Mouse (Mus musculus) CH12.LX (cell line): ENCODE data around the gene Ccdc80. TPM values are rescaled to one million over a fixed set of nuclear protein-coding genes. Genes with fewer than 3 reads are reported as not detected.

ENCODE experiments used
- DNase-seq: peaks from one replicate; pipeline ENCODE4 v3.0.0-alpha.2; 2013; ENCODE audit errors: extremely low read depth
- H3K27ac ChIP-seq: 2 replicates; pipeline ENCODE4 v1.5.1; 2012; ENCODE audit warnings: low read depth, mild to moderate bottlenecking, control low read depth, moderate library complexity; ENCODE audit not compliant: insufficient read depth
- H3K27me3 ChIP-seq: replicated peaks from 2 replicates; pipeline ENCODE3; 2012; ENCODE audit warnings: inconsistent platforms
- H3K36me3 ChIP-seq, 2 experiments: replicated peaks in 1 of 2; 2 replicates each; pipeline versions ENCODE3 to v1.6.1; 2012; ENCODE audit warnings: inconsistent platforms in 1 of 2, low read length in 1 of 2, mild to moderate bottlenecking in 1 of 2, mixed read lengths in 1 of 2, moderate library complexity in 1 of 2; ENCODE audit not compliant: control insufficient read depth in 1 of 2, insufficient read depth in 1 of 2
- H3K4me1 ChIP-seq, 2 experiments: 2 replicates each; pipeline ENCODE4 v1.6.1; 2012; ENCODE audit warnings: inconsistent platforms in 1 of 2, moderate library complexity in 1 of 2; ENCODE audit not compliant: insufficient read depth in 2 of 2, control insufficient read depth in 1 of 2
- H3K4me2 ChIP-seq: 2 replicates; pipeline ENCODE4 v1.6.1; 2012; ENCODE audit warnings: low read depth, mild to moderate bottlenecking, control low read depth; ENCODE audit not compliant: poor library complexity, insufficient read depth, severe bottlenecking
- H3K4me3 ChIP-seq, 3 experiments: fragments of 150-350 bp in 1 of 3; sonication (generic) in 1 of 3; replicated peaks in 1 of 3; 2 replicates each; pipeline versions ENCODE3 to v1.5.1; 2011 to 2012; ENCODE audit warnings: low read depth in 2 of 3, low read length in 2 of 3, mild to moderate bottlenecking in 2 of 3, moderate library complexity in 2 of 3, control low read depth in 1 of 3, improper control_type of control experiment in 1 of 3, inconsistent platforms in 1 of 3, mixed read lengths in 1 of 3; ENCODE audit not compliant: poor library complexity in 1 of 3
- H3K79me2 ChIP-seq: replicated peaks from 2 replicates; pipeline ENCODE4 v1.6.1; 2012; ENCODE audit warnings: mild to moderate bottlenecking, moderate library complexity; ENCODE audit not compliant: control insufficient read depth, poor library complexity, insufficient read depth, severe bottlenecking; ENCODE audit errors: extremely low read depth
- H3K9ac ChIP-seq: 2 replicates; pipeline ENCODE4 v1.6.1; 2012; ENCODE audit warnings: low read depth, mild to moderate bottlenecking, control low read depth, moderate library complexity; ENCODE audit not compliant: insufficient read depth
- H3K9me3 ChIP-seq: replicated peaks from 2 replicates; pipeline ENCODE3; 2012; ENCODE audit warnings: low read length, inconsistent platforms, mixed read lengths
- CHD1 ChIP-seq: IDR thresholded peaks from 2 replicates; pipeline ENCODE4 v1.6.1; 2012; ENCODE audit warnings: low read depth, low read length, improper control_type of control experiment, inconsistent platforms
- CHD2 ChIP-seq: IDR thresholded peaks from 2 replicates; pipeline ENCODE4 v1.6.1; 2011; ENCODE audit warnings: low read length, improper control_type of control experiment
- CTCF ChIP-seq, 2 experiments: IDR thresholded peaks in 1 of 2; conservative IDR thresholded peaks in 1 of 2; 2 replicates each; pipeline ENCODE4 v1.5.1; 2011 to 2012; ENCODE audit warnings: low read depth in 2 of 2, low read length in 2 of 2, improper control_type of control experiment in 1 of 2, inconsistent platforms in 1 of 2, mild to moderate bottlenecking in 1 of 2, moderate library complexity in 1 of 2
- E2F4 ChIP-seq: IDR thresholded peaks from 2 replicates; pipeline ENCODE4 v1.6.1; 2011; ENCODE audit warnings: low read depth, low read length, improper control_type of control experiment; ENCODE audit not compliant: insufficient replicate concordance
- ETS1 ChIP-seq: conservative IDR thresholded peaks from 2 replicates; pipeline ENCODE4 v1.6.1; 2012; ENCODE audit warnings: low read depth, mild to moderate bottlenecking, inconsistent platforms, low read length, improper control_type of control experiment, moderate library complexity
- HCFC1 ChIP-seq: IDR thresholded peaks from 2 replicates; pipeline ENCODE4 v1.6.1; 2012; ENCODE audit warnings: low read depth, mild to moderate bottlenecking, inconsistent platforms, low read length, improper control_type of control experiment
- JUND ChIP-seq: conservative IDR thresholded peaks from 2 replicates; pipeline ENCODE4 v1.6.1; 2011; ENCODE audit warnings: low read depth, low read length, improper control_type of control experiment
- KAT2A ChIP-seq: IDR thresholded peaks from 2 replicates; pipeline ENCODE4 v1.6.1; 2012; ENCODE audit warnings: low read length, improper control_type of control experiment, inconsistent platforms; ENCODE audit not compliant: insufficient replicate concordance
- MAFK ChIP-seq: IDR thresholded peaks from 2 replicates; pipeline ENCODE4 v1.6.1; 2011; ENCODE audit warnings: low read length, improper control_type of control experiment; ENCODE audit not compliant: insufficient replicate concordance
- MAX ChIP-seq: IDR thresholded peaks from 2 replicates; pipeline ENCODE4 v1.6.1; 2011; ENCODE audit warnings: low read length, improper control_type of control experiment
- MAZ ChIP-seq: IDR thresholded peaks from 2 replicates; pipeline ENCODE4 v1.6.1; 2012; ENCODE audit warnings: low read depth, mild to moderate bottlenecking, inconsistent platforms, low read length, improper control_type of control experiment, moderate library complexity
- MXI1 ChIP-seq: IDR thresholded peaks from 2 replicates; pipeline ENCODE4 v1.6.1; 2011; ENCODE audit warnings: mild to moderate bottlenecking, low read depth, low read length, improper control_type of control experiment
- MYC ChIP-seq: IDR thresholded peaks from 2 replicates; pipeline ENCODE4 v1.6.1; 2011; ENCODE audit warnings: low read depth, mild to moderate bottlenecking, improper control_type of control experiment, low read length
- NELFE ChIP-seq: IDR thresholded peaks from 2 replicates; pipeline ENCODE4 v1.6.1; 2011; ENCODE audit warnings: low read depth, low read length, improper control_type of control experiment
- PAX5 ChIP-seq: IDR thresholded peaks from 2 replicates; pipeline ENCODE4 v1.6.1; 2012; ENCODE audit warnings: low read length, inconsistent platforms, mixed read lengths
- RAD21 ChIP-seq: IDR thresholded peaks from 2 replicates; pipeline ENCODE4 v1.6.1; 2011; ENCODE audit warnings: low read depth, mild to moderate bottlenecking, low read length, improper control_type of control experiment, moderate library complexity
- SIN3A ChIP-seq: IDR thresholded peaks from 2 replicates; pipeline ENCODE4 v1.6.1; 2012; ENCODE audit warnings: low read length, improper control_type of control experiment, inconsistent platforms
- TBP ChIP-seq: conservative IDR thresholded peaks from 2 replicates; pipeline ENCODE4 v1.6.1; 2011; ENCODE audit warnings: low read depth, low read length, improper control_type of control experiment
- TCF12 ChIP-seq: IDR thresholded peaks from 2 replicates; pipeline ENCODE4 v1.6.1; 2014; ENCODE audit warnings: low read depth, mild to moderate bottlenecking, inconsistent platforms, low read length, improper control_type of control experiment
- UBTF ChIP-seq: IDR thresholded peaks from 2 replicates; pipeline ENCODE4 v1.6.1; 2012; ENCODE audit warnings: low read depth, mild to moderate bottlenecking, inconsistent platforms, low read length, improper control_type of control experiment, moderate library complexity
- ZC3H11A ChIP-seq: IDR thresholded peaks from 2 replicates; pipeline ENCODE4 v1.6.1; 2012; ENCODE audit warnings: low read depth, mild to moderate bottlenecking, inconsistent platforms, low read length, improper control_type of control experiment
- ZKSCAN1 ChIP-seq: IDR thresholded peaks from 2 replicates; pipeline ENCODE4 v1.6.1; 2012; ENCODE audit warnings: low read depth, inconsistent platforms, low read length, improper control_type of control experiment, borderline replicate concordance
- dilution Hi-C: fragments of 300-500 bp; cut with MboI; formaldehyde crosslinking; loops from 2 replicates; pipeline ENCODE4 v1.14.3; 2020; ENCODE audit warnings: low sequenced_read_pairs; ENCODE audit not compliant: extremely low pct_unique_long_range_greater_than_20kb, extremely low pct_ligation_motif_present
- in situ Hi-C: fragments of 300-500 bp; cut with MboI; formaldehyde crosslinking; loops from 3 replicates; pipeline ENCODE4 v1.14.3; 2019; ENCODE audit warnings: low sequenced_read_pairs, low pct_ligation_motif_present, low pct_unique_long_range_greater_than_20kb, mixed read lengths
- polyA plus RNA-seq: library from polyadenylated mRNA; unstranded; fragments of >175 nt; gene quantifications from 2 replicates; pipeline ENCODE4 v1.2.1, GENCODE M21; 2012; ENCODE audit warnings: low read depth; ENCODE audit not compliant: insufficient read length
- total RNA-seq, 2 experiments: library from RNA; depleted of rRNA; stranded (reverse); fragments of 300-350 nt in 1 of 2; fragments of >200 nt in 1 of 2; gene quantifications; 2 replicates each; pipeline ENCODE4 v1.2.3; 2012 to 2014

Ccdc80 gene
- total and polyA plus RNA-seq, 3 experiments, result 3.9 to 9.5 (median 6.1) TPM

- dilution Hi-C loops, result no loop called here
- H3K27me3 ChIP-seq, result no peaks in the 10 kb centered on the region
- DNase-seq, result no peak
- H3K36me3 ChIP-seq, result peaks cover 58 to 82% of the 10 kb centered on the region in 2 experiments
- in situ Hi-C loops, result no loop called here
- H3K4me1 ChIP-seq, result peaks cover 0 to 12% of the 10 kb centered on the region in 2 experiments; a peak in 2 of 4 replicates
- no peak for TF ChIP-seq SIN3A
- no peak for TF ChIP-seq UBTF
- no peak for TF ChIP-seq NELFE
- no peak for TF ChIP-seq TCF12
- H3K79me2 ChIP-seq, result no peaks in the 10 kb centered on the region
- no peak overlapping the region for H3K4me3 ChIP-seq
- H3K4me2 ChIP-seq, result no peak overlapping the region
- no peak overlapping the region for H3K9ac ChIP-seq
- H3K9me3 ChIP-seq, result no peaks in the 10 kb centered on the region
- H3K27ac ChIP-seq, result no peak overlapping the region
Observed at GRCm38 (mm10) chr16:45148488-45149082, 55.4 kb downstream of the Ccdc80 start.

DNA sequence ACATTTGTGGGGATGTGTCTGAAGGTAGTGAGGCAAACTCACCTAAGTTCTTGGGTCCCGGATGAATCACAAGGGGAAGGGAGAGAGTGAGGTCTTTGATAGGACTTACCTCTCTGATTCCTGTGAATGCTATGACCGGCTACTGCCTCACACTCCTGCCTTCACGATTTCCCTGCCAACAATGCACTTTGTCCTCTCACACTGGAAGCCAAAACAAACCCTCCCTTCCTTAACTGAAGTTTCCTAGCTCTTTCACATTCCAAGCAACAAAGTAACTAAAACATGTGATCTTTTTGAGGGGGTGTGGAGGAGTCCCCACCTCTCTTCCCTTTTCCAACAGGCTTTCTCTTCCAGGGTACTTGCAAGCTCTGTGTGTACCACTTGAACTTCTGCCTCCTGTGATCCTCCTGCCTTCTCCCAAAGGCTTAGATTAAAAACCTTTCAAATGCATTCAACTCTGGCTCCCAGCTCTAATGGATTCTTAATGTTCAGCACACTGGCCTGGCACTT lies 61.6 kb downstream of the Ccdc80 start:
- in situ Hi-C loops (no loop called here), dilution Hi-C loops (no loop called here)
- Histone ChIP-seq H3K79me2 (peaks cover 6% of the 10 kb centered on the region), H3K4me3 (no peak overlapping the region), H3K27ac (no peak overlapping the region), H3K4me1 (peaks cover 0 to 16% of the 10 kb centered on the region in 2 experiments; a peak in 2 of 4 replicates), H3K36me3 (peaks cover 21 to 60% of the 10 kb centered on the region in 2 experiments), H3K4me2 (no peak overlapping the region), H3K9ac (no peak overlapping the region), H3K9me3 (no peaks in the 10 kb centered on the region), H3K27me3 (no peaks in the 10 kb centered on the region)
- DNase-seq, result no peak
- no peak for TF ChIP-seq CTCF (conservative IDR thresholded peaks at IDR 0.05 in 1 of 2, IDR thresholded peaks at IDR 0.05 in 1 of 2; ENCODE audit: low read depth in 2 of 2, low read length in 2 of 2)
- TF ChIP-seq KAT2A, result no peak
- no peak for TF ChIP-seq E2F4
- TF ChIP-seq MXI1, result no peak
- no peak for TF ChIP-seq JUND
- no peak for TF ChIP-seq ZKSCAN1
- TF ChIP-seq ZC3H11A, result no peak
- no peak for TF ChIP-seq CHD1
- TF ChIP-seq NELFE, result no peak
- TF ChIP-seq TBP, result no peak
- TF ChIP-seq MAFK, result no peak
- no peak for TF ChIP-seq MYC
- TF ChIP-seq MAZ, result no peak
- TF ChIP-seq CHD2, result no peak
- no peak for TF ChIP-seq SIN3A
- no peak for TF ChIP-seq RAD21
- TF ChIP-seq MAX, result no peak
- TF ChIP-seq HCFC1, result no peak
- no peak for TF ChIP-seq ETS1
- TF ChIP-seq PAX5, result no peak
- TF ChIP-seq, all 38 proteins: peak for 0
